Mouse (Mus musculus) MN1 (cell line): ENCODE results near the gene Mup6.
"Not testable (repeated sequence)": the region's sequence is repeated elsewhere in the genome, so short reads cannot be mapped to it uniquely, and the experiment has no call there.

Experiments used
- DNase-seq: peaks from one replicate; pipeline ENCODE4 v3.0.0-alpha.2; 2016; ENCODE audit warnings: low spot score

Mup6 gene

DNA sequence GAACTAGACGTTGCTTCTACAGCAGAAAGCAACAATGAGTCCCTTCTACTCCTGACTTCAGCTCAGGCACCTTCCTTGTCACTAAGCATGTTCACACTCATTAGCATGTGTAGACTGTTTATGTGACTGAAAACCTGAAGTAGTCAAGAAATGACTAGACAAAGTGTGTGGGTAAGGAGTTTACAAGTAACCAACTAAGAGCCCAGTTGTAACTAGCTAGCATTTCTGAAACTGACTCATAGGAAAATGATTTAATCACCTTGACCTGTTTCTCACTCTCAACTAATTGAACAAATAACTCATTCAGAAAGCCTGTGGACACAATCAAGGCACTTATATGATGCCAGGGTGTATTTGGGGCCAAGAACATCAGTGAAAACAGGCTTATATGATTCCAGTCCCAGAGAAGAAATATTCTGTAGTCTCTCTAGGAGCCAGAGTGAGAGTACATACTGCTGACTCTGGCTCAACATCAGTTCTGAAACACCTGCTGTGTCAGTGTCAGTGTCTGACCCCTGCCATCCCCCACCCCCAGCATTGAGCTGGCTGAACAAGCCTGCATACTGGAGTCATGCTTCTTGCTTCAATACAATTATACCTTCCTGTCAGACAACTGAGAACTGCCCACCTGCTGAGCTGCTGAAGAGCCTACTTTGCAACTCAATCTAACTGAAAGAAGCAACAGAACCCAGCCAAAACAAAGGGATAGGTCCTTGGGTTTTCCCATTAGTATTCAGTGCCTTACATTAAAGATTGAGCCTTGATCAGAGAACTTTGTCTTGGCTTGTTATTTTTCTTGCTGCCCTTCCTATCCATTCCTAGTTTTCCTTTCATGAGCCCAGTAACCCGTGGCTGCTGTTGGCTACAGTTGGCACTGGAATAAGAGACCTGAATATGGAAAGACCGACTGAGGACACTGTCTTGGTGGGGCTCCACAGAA lies at the start of gene Mup6:
Gene Mup6 (plus strand): TSS at position 890 of the 940 bp plus-strand sequence.
- DNase-seq: no peak

DNA sequence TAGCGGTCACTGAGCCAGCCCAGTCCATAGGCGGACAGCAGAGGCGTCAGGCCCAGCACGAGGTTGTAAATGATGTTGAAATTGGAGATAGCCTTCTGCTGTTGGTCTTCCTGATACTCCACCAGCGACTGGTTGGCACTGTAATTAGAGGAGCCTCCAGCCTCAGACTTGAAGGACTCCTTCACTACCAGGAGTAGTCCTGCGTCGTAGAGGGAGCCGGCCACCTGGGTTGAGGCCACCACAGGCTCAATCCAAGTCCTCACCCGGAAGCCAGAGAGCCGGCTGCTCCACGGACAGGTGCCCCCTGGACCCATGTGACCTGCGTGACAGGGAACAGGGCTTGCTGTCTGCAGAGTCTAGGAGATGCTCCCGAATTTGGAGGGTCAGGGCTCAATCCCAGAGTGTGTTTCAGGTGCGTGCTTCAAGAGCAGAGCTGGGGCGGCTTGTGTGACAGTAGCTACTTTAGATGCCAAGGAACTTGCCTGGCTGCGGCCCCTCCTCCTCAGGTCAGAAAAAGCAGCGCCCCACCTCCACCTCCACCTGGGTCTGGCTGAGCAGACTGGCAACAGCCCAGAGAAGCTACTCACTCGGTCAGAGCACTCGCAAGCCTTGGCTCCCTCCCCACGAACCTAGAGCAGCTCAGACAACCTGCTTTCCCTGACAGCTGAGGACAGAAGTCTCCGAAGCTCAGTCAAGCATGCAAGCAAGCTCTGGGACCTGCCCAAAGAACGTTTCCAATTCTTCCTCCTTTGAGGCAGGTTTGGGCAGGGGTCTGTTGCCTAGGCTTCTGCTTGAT lies 49.3 kb upstream of the Mup6 start, which contains the start of gene Slc46a2:
Gene Slc46a2 (minus strand): TSS at position 449 of the 796 bp plus-strand sequence.
- DNase-seq: no peak

- DNase-seq: no peak
Observed at GRCm38 (mm10) chr4:59917966-59918365, 46.1 kb upstream of the Mup6 start.

GRCm38 (mm10) chr4:59925082-59925481 lies 39.0 kb upstream of the Mup6 start:
- no peak for DNase-seq

DNA sequence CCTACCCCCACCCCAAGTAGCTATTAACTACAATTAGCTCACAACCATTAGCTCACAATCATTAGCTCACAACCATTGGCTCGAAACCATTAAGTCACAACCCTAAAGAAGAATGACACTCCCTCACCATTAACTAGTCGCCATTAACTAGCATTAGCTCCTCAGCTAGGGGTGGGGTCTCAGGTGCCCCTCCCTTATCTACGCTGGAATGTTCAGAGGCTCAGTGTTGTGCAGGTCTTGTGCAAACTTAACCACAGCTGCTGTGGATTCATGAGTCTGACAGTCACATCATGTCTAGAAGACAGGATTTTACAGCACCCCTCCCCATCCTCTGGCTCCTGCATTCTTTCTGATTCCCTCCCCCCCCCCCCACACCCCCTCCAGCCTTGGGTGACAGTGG lies 36.4 kb upstream of the Mup6 start:
- DNase-seq: no peak

- peak; percentile 36 for DNase-seq
Observed at GRCm38 (mm10) chr4:59928347-59928746, 35.7 kb upstream of the Mup6 start.

DNA sequence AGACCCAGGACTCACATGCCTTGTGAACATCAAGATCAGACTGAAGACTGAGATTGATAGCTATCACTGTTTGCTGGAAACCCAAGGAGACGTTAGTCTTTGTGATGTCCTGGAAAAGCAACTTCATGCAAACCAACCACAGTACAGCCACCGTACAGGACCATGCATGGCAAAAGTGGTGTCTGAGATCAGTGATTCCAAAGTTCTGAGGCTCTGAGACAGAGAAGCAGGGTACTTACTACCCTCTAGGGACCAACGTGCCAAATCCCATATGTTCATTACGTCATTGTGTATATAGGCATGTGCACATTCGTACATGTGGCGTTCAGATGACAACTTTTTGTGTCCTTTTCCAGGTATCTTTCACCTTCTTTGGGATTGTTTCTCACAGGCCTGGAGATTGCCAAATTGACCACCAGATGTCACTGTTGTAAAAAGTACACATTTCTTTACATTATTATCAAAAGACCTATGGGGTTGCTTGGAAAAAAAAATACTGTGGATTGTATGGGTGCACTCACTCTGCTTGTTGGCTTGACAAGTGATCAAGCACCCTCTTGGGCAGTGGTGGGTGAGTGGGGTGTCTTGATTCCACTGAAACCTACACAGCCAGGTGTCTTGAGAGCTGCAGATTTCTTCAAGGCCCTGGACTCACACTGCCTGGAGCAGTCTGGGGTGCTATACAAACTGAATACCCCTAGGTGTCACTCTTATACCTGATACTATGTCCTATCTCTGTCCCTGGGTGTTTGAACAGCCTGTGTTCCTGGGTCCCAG lies 31.4 kb upstream of the Mup6 start:
- peak; percentile 8 for DNase-seq

DNA sequence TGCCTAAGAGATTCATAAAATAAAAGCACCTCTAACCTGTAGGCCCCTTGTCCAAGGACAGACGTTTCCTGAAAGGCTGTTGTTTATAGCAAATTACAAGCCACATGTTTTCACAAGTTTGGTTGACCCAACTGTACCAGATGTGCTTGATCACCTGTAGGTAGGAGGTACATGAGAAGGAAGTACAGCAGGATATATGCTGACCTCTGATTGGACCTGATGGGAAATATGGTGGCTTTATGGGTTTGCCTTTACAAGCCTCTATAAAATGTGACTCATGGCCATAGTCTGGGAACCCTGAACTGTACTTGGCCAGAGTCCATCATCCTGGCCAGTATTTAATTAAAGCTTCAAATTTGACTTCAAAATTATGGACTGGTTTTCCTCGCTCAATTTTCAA lies 26.6 kb upstream of the Mup6 start:
- DNase-seq: no peak

DNA sequence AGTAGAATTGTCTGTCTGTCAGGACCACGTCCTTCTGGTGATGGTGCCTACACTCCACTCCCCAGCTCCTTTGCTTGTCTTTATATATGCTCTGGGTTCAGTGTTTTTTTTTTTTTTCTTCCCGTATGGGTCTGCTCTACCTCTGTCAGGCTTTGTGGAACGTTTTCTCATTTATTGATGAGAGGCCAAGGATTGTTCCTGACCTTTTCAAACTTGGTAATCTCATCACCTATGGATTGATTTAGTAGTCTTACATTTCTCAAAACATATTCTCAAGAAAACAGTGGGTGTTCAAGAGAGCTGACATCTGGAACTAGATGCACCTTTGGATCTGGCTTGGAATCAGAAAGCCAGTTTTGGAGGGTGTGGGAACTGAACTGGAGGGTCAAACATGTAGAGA lies 3.5 kb upstream of the Mup6 start, which contains the start of gene Mup4:
Gene Mup4 (minus strand): TSS at position 101 of the 400 bp plus-strand sequence.
- DNase-seq: no peak

DNA sequence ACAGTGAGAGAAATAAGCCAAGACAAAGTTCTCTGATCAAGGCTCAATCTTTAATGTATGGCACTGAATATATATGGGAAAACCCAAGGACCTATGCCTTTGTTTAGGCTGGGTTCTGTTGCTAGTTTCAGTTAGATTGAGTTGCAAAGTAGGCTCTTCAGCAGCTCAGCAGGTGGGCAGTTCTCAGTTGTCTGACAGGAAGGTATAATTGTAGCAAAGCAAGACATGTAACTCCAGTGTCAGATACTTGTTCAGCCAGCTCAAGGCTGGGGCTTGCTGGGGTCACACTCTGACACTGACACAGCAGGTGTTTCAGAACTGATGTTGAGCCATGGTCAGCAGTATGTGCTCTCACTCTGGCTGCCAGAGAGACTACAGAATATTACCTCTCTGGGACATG lies 33.8 kb downstream of the Mup6 start:
- DNase-seq: not testable (repeated sequence)

DNA sequence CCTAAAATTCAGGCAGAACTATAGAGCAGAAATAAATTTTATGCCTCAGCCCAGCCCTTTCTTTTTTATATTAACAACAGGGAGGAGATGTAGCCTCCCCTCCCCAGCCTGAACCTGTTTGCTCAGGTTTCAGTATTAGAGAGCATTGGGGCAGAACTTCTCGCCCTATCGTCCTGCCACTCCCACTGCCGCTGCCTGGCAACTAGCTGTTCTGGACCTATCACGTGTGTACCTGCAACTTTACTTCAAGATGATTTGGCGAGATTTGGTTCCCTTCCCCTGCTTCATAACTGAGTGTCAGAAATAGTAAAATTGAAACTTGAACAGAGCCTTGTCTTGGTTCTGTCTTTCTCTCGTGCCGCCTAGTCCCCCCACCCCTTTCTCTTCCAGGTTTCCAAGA lies 56.0 kb downstream of the Mup6 start:
- not testable (repeated sequence) for DNase-seq

DNA sequence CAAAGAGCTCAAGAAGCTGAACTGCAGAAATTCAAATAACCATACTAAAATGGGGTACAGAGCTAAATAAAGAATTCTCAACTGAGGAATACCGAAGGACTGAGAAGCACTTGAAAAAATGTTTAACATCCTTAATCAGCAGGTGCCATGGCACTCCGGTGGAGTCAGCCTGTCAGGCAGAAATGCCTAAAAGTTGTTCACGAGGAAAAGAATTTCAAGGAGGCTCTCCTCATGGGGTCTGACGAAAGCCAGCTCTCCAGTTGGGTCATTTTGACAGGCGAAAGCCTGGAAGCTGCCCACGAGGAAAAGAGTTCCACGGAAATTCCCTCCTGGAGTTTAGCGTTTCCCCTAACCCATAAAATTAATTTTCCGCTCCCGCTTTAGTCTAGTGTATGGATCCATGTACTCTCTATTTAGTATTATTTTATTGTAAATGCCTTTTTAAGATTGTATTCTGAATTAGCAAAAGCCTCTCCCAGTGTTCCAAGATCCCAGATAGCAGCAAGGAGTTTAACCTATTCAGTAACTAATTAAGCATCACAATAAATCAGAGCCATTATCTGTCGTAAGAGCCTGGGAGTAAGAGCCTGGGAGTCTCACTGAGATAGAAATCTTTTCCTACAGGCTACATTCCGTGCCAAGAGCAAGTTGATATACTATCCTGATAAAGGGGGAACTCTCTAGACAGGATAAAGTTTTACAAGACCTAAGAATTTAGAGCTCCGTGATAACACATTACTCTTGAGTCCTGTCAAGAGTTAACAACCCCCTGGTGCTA lies 65.4 kb downstream of the Mup6 start:
- not testable (repeated sequence) for DNase-seq
